Mouse (Mus musculus) leukemia stem cell, adult 10-12 weeks (primary cell): ENCODE data around the gene Gng10. TPM values are rescaled to one million over a fixed set of nuclear protein-coding genes. Genes with fewer than 3 reads are reported as not detected.

ENCODE experiments used
- polyA plus RNA-seq: library from polyadenylated mRNA; stranded (reverse); fragments of >175 nt; gene quantifications from 2 replicates; pipeline ENCODE4 v1.2.3, GENCODE M21; 2012; ENCODE audit warnings: low replicate concordance

The Gng10 gene
- polyA plus RNA-seq = 14.5 and 20.5 TPM in 2 replicates

DNA sequence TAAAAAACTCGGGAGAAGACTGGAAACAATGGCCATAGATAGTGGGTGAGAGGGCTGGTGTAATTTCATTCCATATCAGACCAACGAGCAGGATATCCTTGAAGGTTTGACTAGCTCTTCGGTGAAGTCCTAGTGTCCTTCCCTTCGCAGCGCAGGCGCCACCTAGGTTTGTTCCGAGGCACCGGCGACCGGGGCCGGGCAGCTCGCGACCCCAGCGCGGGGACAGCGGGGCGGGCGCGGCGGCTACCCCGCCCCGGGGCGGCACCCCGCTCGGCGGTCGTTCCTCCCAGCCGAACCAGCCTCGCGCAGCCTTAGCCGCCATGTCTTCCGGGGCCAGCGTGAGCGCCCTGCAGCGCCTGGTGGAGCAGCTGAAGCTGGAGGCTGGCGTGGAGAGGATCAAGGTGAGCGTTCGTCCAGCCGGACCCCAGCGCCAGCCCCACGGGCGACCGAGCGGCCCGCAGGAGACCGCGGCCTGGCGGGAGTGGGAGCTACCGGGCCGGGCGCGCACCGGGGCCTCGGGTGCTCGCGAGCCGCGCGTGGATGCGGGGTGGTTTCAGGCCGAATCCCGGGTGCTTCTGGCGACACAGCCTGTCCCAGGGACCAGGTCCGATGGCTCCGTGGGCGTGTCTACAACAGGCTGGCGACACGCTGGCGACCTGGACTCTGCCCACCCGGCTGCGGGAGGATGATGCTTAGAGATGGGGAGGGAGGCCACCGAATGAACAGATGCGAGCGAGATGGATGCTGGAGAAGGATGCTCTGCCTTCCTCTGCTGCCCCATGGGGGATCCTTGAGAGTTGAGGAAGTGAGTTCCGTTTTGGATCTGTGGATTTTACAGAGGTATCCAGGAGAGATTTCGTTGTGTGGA is at the start of gene Gng10:
Gene Gng10, plus strand, starts transcription at position 171 of the 868 bp plus-strand sequence.

GRCm38 (mm10) chr4:58986540-58987190 is 48.2 kb upstream of the Gng10 start, which contains the start of gene Ptgr1:
Gene Ptgr1 (minus strand): TSS chr4:58987119.

DNA sequence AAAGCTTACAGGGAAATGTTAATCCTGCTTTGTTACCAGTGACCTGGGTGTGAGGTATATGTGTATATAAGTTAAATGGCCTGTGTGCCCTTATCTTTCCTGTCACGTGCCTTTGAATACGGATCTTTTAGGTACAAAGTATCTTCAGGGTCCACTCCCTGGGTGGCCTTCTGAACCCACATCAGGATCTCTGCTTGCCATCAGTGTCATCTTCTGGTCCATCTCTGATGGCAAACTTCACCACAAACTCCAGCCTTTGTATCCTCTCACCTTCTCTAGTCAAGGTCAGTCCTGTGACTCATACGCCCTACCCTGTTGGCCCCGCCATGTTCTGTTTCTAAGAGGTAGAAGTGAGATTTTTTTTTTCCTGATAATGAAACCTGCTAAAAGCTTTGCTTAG is 40.1 kb upstream of the Gng10 start, which contains the start of gene Dnajc25:
Gene Dnajc25, plus strand, starts transcription at position 301 of the 400 bp plus-strand sequence.

GRCm38 (mm10) chr4:59002948-59003805 is 31.7 kb upstream of the Gng10 start, which contains the start of gene Gm20503:
Gene Gm20503 (plus strand): TSS chr4:59003210.

Other genes with a start within 250 kb of the Gng10 start
- not detected in 2 replicates for gene Olfr267, start 247.4 kb upstream of the Gng10 start, polyA plus RNA-seq
- 28.2 and 55.2 TPM in 2 replicates for gene Ecpas, start 122.3 kb upstream of the Gng10 start, polyA plus RNA-seq
- not detected in 2 replicates for gene Zkscan16, start 91.5 kb upstream of the Gng10 start, polyA plus RNA-seq
- gene Ptgr1, start 48.0 kb upstream of the Gng10 start, polyA plus RNA-seq = 0.10 TPM in 1 of 2 replicates, not detected in the other
- gene Dnajc25, start 40.0 kb upstream of the Gng10 start, polyA plus RNA-seq = 2.9 and 4.5 TPM in 2 replicates
- 2.9 and 4.6 TPM in 2 replicates for gene Gm20503, start 31.9 kb upstream of the Gng10 start, polyA plus RNA-seq
- gene AI481877, start 103.9 kb downstream of the Gng10 start, polyA plus RNA-seq = not detected in 2 replicates
- gene Ugcg, start 154.2 kb downstream of the Gng10 start, polyA plus RNA-seq = 46.7 and 48.1 TPM in 2 replicates